8 mouse cellular contexts compared by ENCODE assay signal in genomic region chr3:35931896-35932727, GRCm38 (mm10). TPM values are rescaled to one million over a fixed set of nuclear protein-coding genes. Genes with fewer than 3 reads are reported as not detected.
A peak's percentile ranks its signal among the peaks of the same experiment; 100 is the strongest.
DNase-seq lines count a peak whose midpoint lies in the region; ATAC-seq and TF ChIP-seq lines count a peak whose summit lies in the region.

No protein-coding gene starts in this region.

- peak overlapping the region; percentile 97 for H3ac ChIP-seq in C2C12 (ENCODE audit: control insufficient read depth, insufficient read length, low read depth)

- H3K4me3 ChIP-seq in C2C12 (ENCODE audit: insufficient read depth, poor library complexity, severe bottlenecking), result peak overlapping the region; percentile 78
- H3K4me3 ChIP-seq in forebrain, embryonic 10.5 days, result peak overlapping the region; percentile 90
- peak overlapping the region; percentile 95 for H3K4me3 ChIP-seq in heart, embryonic 16.5 days (ENCODE audit: low read length)
- H3K4me3 ChIP-seq in liver, postnatal 0 days (ENCODE audit: low read depth, low read length), result peak overlapping the region; percentile 90
- H3K4me3 ChIP-seq in neural tube, embryonic 11.5 days (ENCODE audit: low read depth, low read length), result peak overlapping the region; percentile 59
- H3K4me3 ChIP-seq in stomach, postnatal 0 days (ENCODE audit: low read depth, low read length), result peak overlapping the region; percentile 90

- no peak for TF ChIP-seq CTCF in C2C12 (IDR thresholded peaks at IDR 0.05; ENCODE audit: control insufficient read depth, insufficient read depth, insufficient read length)
- TF ChIP-seq CTCF in liver, postnatal 0 days (IDR thresholded peaks at IDR 0.05; ENCODE audit: low read depth), result no peak
- TF ChIP-seq CTCF in stomach, postnatal 0 days (IDR thresholded peaks at IDR 0.05; ENCODE audit: low read depth), result no peak

- peaks cover 38% of the 10 kb centered on the region for H3K4me1 ChIP-seq in forebrain, embryonic 10.5 days
- H3K4me1 ChIP-seq in heart, embryonic 16.5 days (ENCODE audit: control insufficient read depth, insufficient read depth, low read length), result peaks cover 27% of the 10 kb centered on the region
- H3K4me1 ChIP-seq in liver, postnatal 0 days (ENCODE audit: insufficient read depth), result peaks cover 23% of the 10 kb centered on the region
- H3K4me1 ChIP-seq in neural tube, embryonic 11.5 days (ENCODE audit: control insufficient read depth, insufficient read depth, low read length), result peaks cover 10% of the 10 kb centered on the region; the same call in 1 of the 2 replicates
- peaks cover 3% of the 10 kb centered on the region; the same call in 1 of the 2 replicates for H3K4me1 ChIP-seq in stomach, postnatal 0 days (replicated peaks; ENCODE audit: control insufficient read depth, insufficient read depth)

- H3K36me3 ChIP-seq in C2C12 (ENCODE audit: control insufficient read depth, insufficient read depth), result peaks cover 4% of the 10 kb centered on the region
- H3K36me3 ChIP-seq in forebrain, embryonic 10.5 days (replicated peaks), result no peaks in the 10 kb centered on the region
- no peaks in the 10 kb centered on the region for H3K36me3 ChIP-seq in heart, embryonic 16.5 days (ENCODE audit: control insufficient read depth, insufficient read depth)
- 0 out of 2 replicates have a peak, but pooled peaks cover 2% of the 10 kb centered on the region for H3K36me3 ChIP-seq in liver, postnatal 0 days (replicated peaks; ENCODE audit: insufficient read depth, low read length)
- no peaks in the 10 kb centered on the region for H3K36me3 ChIP-seq in neural tube, embryonic 11.5 days (ENCODE audit: control insufficient read depth, insufficient read depth, low read length)
- H3K36me3 ChIP-seq in stomach, postnatal 0 days (ENCODE audit: control insufficient read depth, insufficient read depth, low read length), result no peaks in the 10 kb centered on the region

- peaks cover 59% of the 10 kb centered on the region for H3K79me3 ChIP-seq in C2C12 (ENCODE audit: low read depth)

- H3K27me3 ChIP-seq in C2C12 (ENCODE audit: control insufficient read depth, insufficient read depth, insufficient read length), result no peaks in the 10 kb centered on the region
- no peaks in the 10 kb centered on the region for H3K27me3 ChIP-seq in forebrain, embryonic 10.5 days (ENCODE audit: poor library complexity, severe bottlenecking)
- H3K27me3 ChIP-seq in heart, embryonic 16.5 days (ENCODE audit: control insufficient read depth, insufficient read depth, low read length), result no peaks in the 10 kb centered on the region
- H3K27me3 ChIP-seq in liver, postnatal 0 days (ENCODE audit: insufficient read depth, low read length), result no peaks in the 10 kb centered on the region
- no peaks in the 10 kb centered on the region for H3K27me3 ChIP-seq in neural tube, embryonic 11.5 days (ENCODE audit: control insufficient read depth, insufficient read depth, low read length)
- H3K27me3 ChIP-seq in stomach, postnatal 0 days (ENCODE audit: control insufficient read depth, insufficient read depth, low read length), result no peaks in the 10 kb centered on the region

- H3K27ac ChIP-seq in forebrain, embryonic 10.5 days, result peak overlapping the region; percentile 97
- H3K27ac ChIP-seq in heart, embryonic 16.5 days (ENCODE audit: low read length), result peak overlapping the region; percentile 96
- peak overlapping the region; percentile 94 for H3K27ac ChIP-seq in liver, postnatal 0 days (ENCODE audit: low read depth)
- peak overlapping the region; percentile 87 for H3K27ac ChIP-seq in neural tube, embryonic 11.5 days (ENCODE audit: low read depth, low read length)
- peak overlapping the region; percentile 98 for H3K27ac ChIP-seq in stomach, postnatal 0 days (replicated peaks)

- peak; percentile 58 to 77 for DNase-seq in adrenal gland, postnatal 36 days
- peak; percentile 61 for DNase-seq in forebrain, embryonic 10.5 days (ENCODE audit: extremely low spot score, low spot score)
- DNase-seq in kidney, postnatal 14 days, result peak; percentile 71
- peak; percentile 72 for DNase-seq in liver, postnatal 0 days
- peak; percentile 72 for DNase-seq in neural tube, embryonic 11.5 days (ENCODE audit: low spot score)
- DNase-seq in stomach, postnatal 0 days (ENCODE audit: low spot score), result peak; percentile 76

- peak overlapping the region; percentile 98 for H3K9ac ChIP-seq in heart, embryonic 16.5 days (ENCODE audit: low read length)
- peak overlapping the region; percentile 99 for H3K9ac ChIP-seq in liver, postnatal 0 days (replicated peaks)
- peak overlapping the region; percentile 86 for H3K9ac ChIP-seq in neural tube, embryonic 11.5 days (ENCODE audit: low read length)
- H3K9ac ChIP-seq in stomach, postnatal 0 days (ENCODE audit: low read length), result peak overlapping the region; percentile 99

- H3K79me2 ChIP-seq in C2C12 (ENCODE audit: control insufficient read depth, insufficient read depth), result peaks cover 73% of the 10 kb centered on the region

- WGBS in forebrain, embryonic 10.5 days, result under 1% methylated on average over 58 of the region's 65 CpGs
- under 1% methylated on average over 53 of the region's 65 CpGs for WGBS in heart, embryonic 16.5 days
- under 1% methylated on average over 51 of the region's 65 CpGs for WGBS in liver, postnatal 0 days (ENCODE audit: insufficient replicate concordance)
- WGBS in neural tube, embryonic 11.5 days, result under 1% methylated on average over 38 of the region's 65 CpGs
- WGBS in stomach, postnatal 0 days, result under 1% methylated on average over 49 of the region's 65 CpGs

- peak overlapping the region; percentile 94 for H3K4me2 ChIP-seq in heart, embryonic 16.5 days (ENCODE audit: low read depth, low read length)
- peak overlapping the region; percentile 85 for H3K4me2 ChIP-seq in liver, postnatal 0 days (ENCODE audit: low read depth, low read length)
- peak overlapping the region; percentile 89 for H3K4me2 ChIP-seq in neural tube, embryonic 11.5 days (ENCODE audit: low read depth)
- peak overlapping the region; percentile 72 for H3K4me2 ChIP-seq in stomach, postnatal 0 days (replicated peaks; ENCODE audit: low read depth)

- no peak for TF ChIP-seq EP300 in liver, postnatal 0 days (IDR thresholded peaks at IDR 0.05; ENCODE audit: low read depth)
- TF ChIP-seq EP300 in stomach, postnatal 0 days (optimal IDR thresholded peaks at IDR 0.05), result no peak

- peak; percentile 72 for ATAC-seq in heart, embryonic 16.5 days (replicated peaks; ENCODE audit: extremely low read depth, insufficient read depth, low FRiP score)
- ATAC-seq in liver, postnatal 0 days, result peak; percentile 79
- ATAC-seq in neural tube, embryonic 11.5 days (ENCODE audit: insufficient read depth, low FRiP score, low TSS enrichment), result peak; percentile 77
- peak; percentile 86 for ATAC-seq in stomach, postnatal 0 days (ENCODE audit: low FRiP score, low TSS enrichment)

- H3K9me3 ChIP-seq in forebrain, embryonic 10.5 days, result no peaks in the 10 kb centered on the region
- H3K9me3 ChIP-seq in heart, embryonic 16.5 days (replicated peaks; ENCODE audit: control insufficient read depth, low read length), result no peaks in the 10 kb centered on the region
- no peaks in the 10 kb centered on the region for H3K9me3 ChIP-seq in liver, postnatal 0 days (ENCODE audit: low read length)
- no peaks in the 10 kb centered on the region for H3K9me3 ChIP-seq in neural tube, embryonic 11.5 days (ENCODE audit: control insufficient read depth, low read length)
- no peaks in the 10 kb centered on the region for H3K9me3 ChIP-seq in stomach, postnatal 0 days (ENCODE audit: control insufficient read depth, low read length)

TF ChIP-seq in C2C12, 6 proteins besides CTCF, POLR2A, EP300 and RAD21:
- no peak for TF ChIP-seq CEBPB (IDR thresholded peaks at IDR 0.05; ENCODE audit: low read depth)
- TF ChIP-seq MAX (IDR thresholded peaks at IDR 0.05), result no peak

RNA-seq across cellular contexts. Expression of gene Dcun1d1, which starts 5.1 kb away (rescaled TPM):
- polyA plus RNA-seq in C2C12 (2012; fragmentation: generic; extraction: Trizol), result 13.2 TPM
- total RNA-seq in adrenal gland, postnatal 36 days (2021), result 10 to 100 TPM; 74.5 to 78.0 TPM
- polyA plus RNA-seq in forebrain, embryonic 10.5 days (2016; fragmentation: Nextera tagmentation; extraction: Ambion mirVana), result 111 and 117 TPM in 2 replicates
- 87.2 and 90.7 TPM in 2 replicates for polyA plus RNA-seq in heart, embryonic 16.5 days (2015; fragmentation: Nextera tagmentation; extraction: Ambion mirVana)
- 77.0 and 77.5 TPM in 2 replicates for polyA plus RNA-seq in liver, postnatal 0 days (2015; fragmentation: Nextera tagmentation; extraction: Ambion mirVana)
- polyA plus RNA-seq in neural tube, embryonic 11.5 days (2014; fragmentation: Nextera tagmentation; extraction: Ambion mirVana), result 87.7 and 92.3 TPM in 2 replicates
- 84.7 and 86.4 TPM in 2 replicates for polyA plus RNA-seq in stomach, postnatal 0 days (2015; fragmentation: Nextera tagmentation; extraction: Ambion mirVana)

Comparison
In these comparisons a context has a peak if more than half of its experiments do, and no peak if none do; other contexts are left out.
1. Peak in every context shown above with its lines: DNase-seq, ATAC-seq, H3K4me3 ChIP-seq and H3K27ac ChIP-seq.